Mouse (Mus musculus) CH12.LX (cell line): Measurements from ENCODE around the gene Stam. TPM values are rescaled to one million over a fixed set of nuclear protein-coding genes. Genes with fewer than 3 reads are reported as not detected.

Experiments used
- DNase-seq: peaks from one replicate; pipeline ENCODE4 v3.0.0-alpha.2; 2013; ENCODE audit errors: extremely low read depth
- H3K27ac ChIP-seq: 2 replicates; pipeline ENCODE4 v1.5.1; 2012; ENCODE audit warnings: low read depth, mild to moderate bottlenecking, control low read depth, moderate library complexity; ENCODE audit not compliant: insufficient read depth
- H3K27me3 ChIP-seq: replicated peaks from 2 replicates; pipeline ENCODE3; 2012; ENCODE audit warnings: inconsistent platforms
- H3K36me3 ChIP-seq, 2 experiments: replicated peaks in 1 of 2; 2 replicates each; pipeline versions ENCODE3 to v1.6.1; 2012; ENCODE audit warnings: inconsistent platforms in 1 of 2, low read length in 1 of 2, mild to moderate bottlenecking in 1 of 2, mixed read lengths in 1 of 2, moderate library complexity in 1 of 2; ENCODE audit not compliant: control insufficient read depth in 1 of 2, insufficient read depth in 1 of 2
- H3K4me1 ChIP-seq, 2 experiments: 2 replicates each; pipeline ENCODE4 v1.6.1; 2012; ENCODE audit warnings: inconsistent platforms in 1 of 2, moderate library complexity in 1 of 2; ENCODE audit not compliant: insufficient read depth in 2 of 2, control insufficient read depth in 1 of 2
- H3K4me2 ChIP-seq: 2 replicates; pipeline ENCODE4 v1.6.1; 2012; ENCODE audit warnings: low read depth, mild to moderate bottlenecking, control low read depth; ENCODE audit not compliant: poor library complexity, insufficient read depth, severe bottlenecking
- H3K4me3 ChIP-seq, 3 experiments: fragments of 150-350 bp in 1 of 3; sonication (generic) in 1 of 3; replicated peaks in 1 of 3; 2 replicates each; pipeline versions ENCODE3 to v1.5.1; 2011 to 2012; ENCODE audit warnings: low read depth in 2 of 3, low read length in 2 of 3, mild to moderate bottlenecking in 2 of 3, moderate library complexity in 2 of 3, control low read depth in 1 of 3, improper control_type of control experiment in 1 of 3, inconsistent platforms in 1 of 3, mixed read lengths in 1 of 3; ENCODE audit not compliant: poor library complexity in 1 of 3
- H3K79me2 ChIP-seq: replicated peaks from 2 replicates; pipeline ENCODE4 v1.6.1; 2012; ENCODE audit warnings: mild to moderate bottlenecking, moderate library complexity; ENCODE audit not compliant: control insufficient read depth, poor library complexity, insufficient read depth, severe bottlenecking; ENCODE audit errors: extremely low read depth
- H3K9ac ChIP-seq: 2 replicates; pipeline ENCODE4 v1.6.1; 2012; ENCODE audit warnings: low read depth, mild to moderate bottlenecking, control low read depth, moderate library complexity; ENCODE audit not compliant: insufficient read depth
- H3K9me3 ChIP-seq: replicated peaks from 2 replicates; pipeline ENCODE3; 2012; ENCODE audit warnings: low read length, inconsistent platforms, mixed read lengths
- BHLHE40 ChIP-seq: IDR thresholded peaks from 2 replicates; pipeline ENCODE4 v1.6.1; 2011; ENCODE audit warnings: mild to moderate bottlenecking, low read depth, low read length, improper control_type of control experiment
- CHD2 ChIP-seq: IDR thresholded peaks from 2 replicates; pipeline ENCODE4 v1.6.1; 2011; ENCODE audit warnings: low read length, improper control_type of control experiment
- ELF1 ChIP-seq: IDR thresholded peaks from 2 replicates; pipeline ENCODE4 v1.6.1; 2014; ENCODE audit warnings: low read depth, mild to moderate bottlenecking, inconsistent platforms, low read length, improper control_type of control experiment
- ETS1 ChIP-seq: conservative IDR thresholded peaks from 2 replicates; pipeline ENCODE4 v1.6.1; 2012; ENCODE audit warnings: low read depth, mild to moderate bottlenecking, inconsistent platforms, low read length, improper control_type of control experiment, moderate library complexity
- GABPA ChIP-seq: IDR thresholded peaks from 2 replicates; pipeline ENCODE4 v1.6.1; 2012; ENCODE audit warnings: low read depth, low read length, improper control_type of control experiment, inconsistent platforms; ENCODE audit not compliant: insufficient replicate concordance
- IRF4 ChIP-seq: IDR thresholded peaks from 2 replicates; pipeline ENCODE4 v1.6.1; 2014; ENCODE audit warnings: low read depth, mild to moderate bottlenecking, inconsistent platforms, low read length, improper control_type of control experiment
- JUN ChIP-seq: IDR thresholded peaks from 2 replicates; pipeline ENCODE4 v1.6.1; 2011; ENCODE audit warnings: low read depth, mild to moderate bottlenecking, low read length, improper control_type of control experiment, moderate library complexity; ENCODE audit not compliant: insufficient read depth
- KAT2A ChIP-seq: IDR thresholded peaks from 2 replicates; pipeline ENCODE4 v1.6.1; 2012; ENCODE audit warnings: low read length, improper control_type of control experiment, inconsistent platforms; ENCODE audit not compliant: insufficient replicate concordance
- MAFK ChIP-seq: IDR thresholded peaks from 2 replicates; pipeline ENCODE4 v1.6.1; 2011; ENCODE audit warnings: low read length, improper control_type of control experiment; ENCODE audit not compliant: insufficient replicate concordance
- MAX ChIP-seq: IDR thresholded peaks from 2 replicates; pipeline ENCODE4 v1.6.1; 2011; ENCODE audit warnings: low read length, improper control_type of control experiment
- MEF2A ChIP-seq: IDR thresholded peaks from 2 replicates; pipeline ENCODE4 v1.6.1; 2014; ENCODE audit warnings: low read depth, mild to moderate bottlenecking, inconsistent platforms, low read length, improper control_type of control experiment, borderline replicate concordance
- MXI1 ChIP-seq: IDR thresholded peaks from 2 replicates; pipeline ENCODE4 v1.6.1; 2011; ENCODE audit warnings: mild to moderate bottlenecking, low read depth, low read length, improper control_type of control experiment
- NELFE ChIP-seq: IDR thresholded peaks from 2 replicates; pipeline ENCODE4 v1.6.1; 2011; ENCODE audit warnings: low read depth, low read length, improper control_type of control experiment
- PAX5 ChIP-seq: IDR thresholded peaks from 2 replicates; pipeline ENCODE4 v1.6.1; 2012; ENCODE audit warnings: low read length, inconsistent platforms, mixed read lengths
- RAD21 ChIP-seq: IDR thresholded peaks from 2 replicates; pipeline ENCODE4 v1.6.1; 2011; ENCODE audit warnings: low read depth, mild to moderate bottlenecking, low read length, improper control_type of control experiment, moderate library complexity
- SIN3A ChIP-seq: IDR thresholded peaks from 2 replicates; pipeline ENCODE4 v1.6.1; 2012; ENCODE audit warnings: low read length, improper control_type of control experiment, inconsistent platforms
- TBP ChIP-seq: conservative IDR thresholded peaks from 2 replicates; pipeline ENCODE4 v1.6.1; 2011; ENCODE audit warnings: low read depth, low read length, improper control_type of control experiment
- TCF12 ChIP-seq: IDR thresholded peaks from 2 replicates; pipeline ENCODE4 v1.6.1; 2014; ENCODE audit warnings: low read depth, mild to moderate bottlenecking, inconsistent platforms, low read length, improper control_type of control experiment
- USF1 ChIP-seq: IDR thresholded peaks from 2 replicates; pipeline ENCODE4 v1.6.1; 2014; ENCODE audit warnings: low read depth, mild to moderate bottlenecking, inconsistent platforms, low read length, improper control_type of control experiment
- USF2 ChIP-seq: conservative IDR thresholded peaks from 2 replicates; pipeline ENCODE4 v1.6.1; 2011; ENCODE audit warnings: low read depth, low read length, improper control_type of control experiment
- ZC3H11A ChIP-seq: IDR thresholded peaks from 2 replicates; pipeline ENCODE4 v1.6.1; 2012; ENCODE audit warnings: low read depth, mild to moderate bottlenecking, inconsistent platforms, low read length, improper control_type of control experiment
- ZNF384 ChIP-seq: IDR thresholded peaks from 2 replicates; pipeline ENCODE4 v1.6.1; 2012; ENCODE audit warnings: low read depth, low read length, improper control_type of control experiment, inconsistent platforms
- dilution Hi-C: fragments of 300-500 bp; cut with MboI; formaldehyde crosslinking; loops from 2 replicates; pipeline ENCODE4 v1.14.3; 2020; ENCODE audit warnings: low sequenced_read_pairs; ENCODE audit not compliant: extremely low pct_unique_long_range_greater_than_20kb, extremely low pct_ligation_motif_present
- in situ Hi-C: fragments of 300-500 bp; cut with MboI; formaldehyde crosslinking; loops from 3 replicates; pipeline ENCODE4 v1.14.3; 2019; ENCODE audit warnings: low sequenced_read_pairs, low pct_ligation_motif_present, low pct_unique_long_range_greater_than_20kb, mixed read lengths
- polyA plus RNA-seq: library from polyadenylated mRNA; unstranded; fragments of >175 nt; gene quantifications from 2 replicates; pipeline ENCODE4 v1.2.1, GENCODE M21; 2012; ENCODE audit warnings: low read depth; ENCODE audit not compliant: insufficient read length
- total RNA-seq, 2 experiments: library from RNA; depleted of rRNA; stranded (reverse); fragments of 300-350 nt in 1 of 2; fragments of >200 nt in 1 of 2; gene quantifications; 2 replicates each; pipeline ENCODE4 v1.2.3; 2012 to 2014

Stam gene
- total and polyA plus RNA-seq, 3 experiments, result 13.5 to 21.4 (median 15.1) TPM

DNA sequence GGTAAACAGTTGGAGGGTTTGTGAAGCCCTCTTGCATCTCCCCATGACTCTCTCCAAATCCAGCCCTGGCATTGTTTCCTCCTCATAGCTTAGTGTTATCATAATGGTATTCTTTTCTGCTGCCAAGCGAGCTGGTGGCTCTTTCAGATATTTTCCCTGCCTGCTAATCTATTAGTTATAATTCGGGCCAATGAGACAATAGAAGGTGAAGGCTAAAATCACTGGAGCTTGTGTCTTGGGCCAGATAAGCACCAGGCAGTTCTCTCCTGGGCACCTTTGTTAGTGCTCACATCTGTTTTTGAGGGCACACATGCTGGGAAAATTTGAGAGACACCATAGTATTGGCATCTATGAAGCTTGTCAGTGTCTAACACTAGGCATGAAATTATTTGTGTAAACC, 91.2 kb downstream of the Stam start:
- no peaks in the 10 kb centered on the region for H3K27me3 ChIP-seq
- DNase-seq, result no peak
- no peaks in the 10 kb centered on the region for H3K79me2 ChIP-seq
- no peak overlapping the region for H3K4me2 ChIP-seq
- H3K36me3 ChIP-seq, result no peaks in the 10 kb centered on the region
- H3K9ac ChIP-seq, result no peak overlapping the region
- in situ Hi-C loops, result no loop called here
- no peak overlapping the region for H3K27ac ChIP-seq
- dilution Hi-C loops, result no loop called here
- TF ChIP-seq ZNF384 (no peak), ZC3H11A (no peak), NELFE (no peak), BHLHE40 (no peak), TBP (no peak), TCF12 (no peak), MAFK (no peak), KAT2A (no peak), USF1 (no peak), MAX (no peak), RAD21 (no peak), JUN (no peak), USF2 (no peak), MXI1 (no peak), ELF1 (no peak), PAX5 (no peak), IRF4 (no peak), SIN3A (no peak)
- H3K9me3 ChIP-seq, result no peaks in the 10 kb centered on the region
- H3K4me3 ChIP-seq, result no peak overlapping the region
- H3K4me1 ChIP-seq, result peaks cover 0 to 6% of the 10 kb centered on the region in 2 experiments; a peak in 2 of 4 replicates

DNA sequence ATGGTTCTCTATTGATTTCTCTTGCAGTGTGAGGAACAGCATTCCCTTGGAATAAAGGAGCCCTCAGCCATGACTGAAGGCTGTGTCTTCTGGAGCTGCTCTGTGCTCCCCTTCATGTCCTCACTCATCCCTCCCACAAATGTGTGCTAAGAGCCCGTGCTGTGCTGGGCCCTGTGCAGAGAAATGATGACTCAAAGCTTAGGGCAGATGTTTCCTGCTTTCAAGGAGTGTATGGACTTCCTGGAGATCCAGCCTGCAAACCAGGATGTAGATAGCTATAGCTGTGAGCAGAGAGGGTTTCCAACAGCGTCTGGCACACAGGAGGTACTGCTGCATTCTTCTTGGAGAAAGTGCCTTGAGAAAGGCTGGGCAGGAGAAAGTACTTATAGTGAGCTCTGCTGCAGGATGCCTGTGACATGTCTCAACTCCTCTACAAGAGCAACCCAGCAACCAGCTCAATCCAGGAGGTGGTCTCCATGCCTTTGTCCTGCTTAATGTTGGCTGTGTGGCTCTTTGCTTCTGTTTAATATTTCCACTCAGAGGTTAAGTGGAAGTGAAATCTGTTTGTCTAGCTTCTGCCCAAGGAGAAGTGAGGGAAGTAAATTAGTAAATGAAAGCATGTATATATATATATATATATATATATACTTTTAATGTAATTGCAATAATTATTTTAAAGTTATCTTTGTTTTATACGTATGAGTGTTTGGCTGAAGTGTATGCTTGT, 91.9 kb downstream of the Stam start:
- Histone ChIP-seq H3K4me2 (no peak overlapping the region), H3K9me3 (no peaks in the 10 kb centered on the region), H3K4me3 (no peak overlapping the region), H3K79me2 (no peaks in the 10 kb centered on the region), H3K36me3 (no peaks in the 10 kb centered on the region), H3K27me3 (no peaks in the 10 kb centered on the region), H3K27ac (no peak overlapping the region), H3K9ac (no peak overlapping the region), H3K4me1 (peaks cover 0 to 6% of the 10 kb centered on the region in 2 experiments; a peak in 2 of 4 replicates)
- DNase-seq, result peak; percentile 5
- TF ChIP-seq ZNF384 (no peak), CHD2 (no peak), GABPA (no peak), PAX5 (no peak), TBP (no peak), MEF2A (no peak), ETS1 (no peak), ZC3H11A (no peak)
- dilution Hi-C loops, result no loop called here
- in situ Hi-C loops, result no loop called here
